Mouse (Mus musculus): ENCODE measurements at regions not wholly inside any gene's neighbourhood (a gene's known extent, or its start where the extent isn't known, plus 50 kb on each side); places are given as distances from the start of the nearest gene placed in this dataset.

DNA sequence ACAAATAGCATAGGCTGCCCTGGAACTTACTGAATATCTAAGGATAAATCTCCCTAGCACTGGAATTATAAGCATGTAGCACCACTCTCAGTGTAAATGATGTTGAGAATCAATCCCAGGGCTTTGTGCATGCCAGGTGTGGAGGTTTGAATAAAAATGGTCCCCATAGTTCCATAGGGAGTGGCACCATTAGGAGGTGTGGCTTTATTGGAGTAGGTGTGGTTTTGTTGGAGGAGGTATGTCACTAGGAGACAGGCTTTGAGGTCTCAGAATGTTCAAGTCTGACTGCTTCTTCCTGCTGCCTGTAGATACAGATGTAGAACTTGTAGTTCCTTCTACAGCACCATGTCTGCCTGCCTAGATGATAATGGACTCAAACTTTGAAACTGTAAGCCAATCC lies 217.8 kb downstream of the Rsl24d1 start:
- no peak for DNase-seq

DNA sequence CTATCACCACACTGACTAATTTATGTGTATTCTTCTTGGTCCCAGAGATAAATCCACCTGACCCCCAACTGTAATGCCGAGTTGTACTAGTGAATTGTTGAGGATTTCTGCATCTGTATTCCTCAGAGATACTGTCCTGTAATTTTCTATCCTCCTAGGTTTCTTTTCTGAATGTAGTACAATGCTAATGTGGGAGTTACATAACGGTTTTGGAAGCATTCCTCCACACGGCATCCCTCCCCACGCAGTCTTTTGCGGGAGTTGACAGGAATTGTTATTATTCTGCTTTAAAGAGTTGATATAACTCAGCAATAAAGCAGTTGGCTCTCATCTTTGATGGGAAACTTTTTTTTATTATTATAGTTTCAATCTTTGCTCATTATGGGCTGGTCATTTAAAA lies 222.8 kb downstream of the Rsl24d1 start:
- no peak for DNase-seq

DNA sequence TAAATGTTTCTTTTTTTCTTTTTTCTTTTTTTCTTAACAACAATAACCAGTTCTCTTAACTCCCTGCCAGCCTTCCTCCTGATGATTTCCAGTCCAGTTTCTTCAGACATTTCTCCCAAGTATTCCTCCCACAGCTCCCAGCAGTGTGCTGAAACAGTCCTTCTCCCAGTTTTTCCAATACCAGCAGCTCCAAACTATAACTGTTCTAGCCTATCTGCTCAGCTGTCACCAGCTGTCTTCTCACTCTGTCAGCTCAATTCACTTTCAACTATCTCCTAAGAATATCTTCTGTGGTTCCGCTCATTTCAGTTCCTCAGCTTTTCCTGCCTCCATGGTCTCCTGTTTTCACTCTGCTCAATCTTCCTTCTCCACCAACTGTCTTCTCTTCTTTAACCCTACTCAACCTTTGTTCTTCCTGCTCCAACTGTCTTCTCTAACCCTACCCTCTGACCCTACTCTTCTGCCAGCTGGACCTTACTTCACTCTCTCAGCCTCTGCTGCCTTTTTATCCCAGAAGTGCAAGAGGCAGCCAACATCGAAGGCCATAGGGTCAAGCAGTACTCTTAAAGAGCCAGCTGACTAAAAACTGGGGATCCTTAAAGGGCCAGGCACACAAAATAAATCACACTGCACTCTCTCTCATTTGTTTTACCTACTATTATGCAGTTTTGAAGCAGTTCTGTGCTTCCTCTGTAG lies 224.0 kb downstream of the Rsl24d1 start:
- peak; percentile 4 for DNase-seq

DNA sequence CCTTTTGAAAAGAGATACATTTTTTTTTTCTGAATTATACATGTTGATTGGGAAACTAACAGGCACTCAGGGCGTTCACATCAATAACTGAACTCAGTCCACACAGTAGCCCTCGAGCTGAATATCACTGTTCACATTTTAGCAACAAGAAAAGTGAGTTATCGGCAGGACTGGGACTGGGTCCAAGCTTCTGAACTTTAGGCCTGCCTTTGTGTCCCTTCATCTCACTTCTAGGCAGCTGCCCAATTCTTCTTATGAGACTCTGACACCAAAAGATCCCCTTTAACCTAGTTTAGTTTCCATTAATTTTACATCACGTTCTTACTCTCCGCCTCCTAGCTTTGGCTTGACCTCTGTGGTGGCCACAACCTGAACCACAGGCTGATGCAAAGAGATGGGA lies 242.7 kb downstream of the Rsl24d1 start:
- no peak for DNase-seq

DNA sequence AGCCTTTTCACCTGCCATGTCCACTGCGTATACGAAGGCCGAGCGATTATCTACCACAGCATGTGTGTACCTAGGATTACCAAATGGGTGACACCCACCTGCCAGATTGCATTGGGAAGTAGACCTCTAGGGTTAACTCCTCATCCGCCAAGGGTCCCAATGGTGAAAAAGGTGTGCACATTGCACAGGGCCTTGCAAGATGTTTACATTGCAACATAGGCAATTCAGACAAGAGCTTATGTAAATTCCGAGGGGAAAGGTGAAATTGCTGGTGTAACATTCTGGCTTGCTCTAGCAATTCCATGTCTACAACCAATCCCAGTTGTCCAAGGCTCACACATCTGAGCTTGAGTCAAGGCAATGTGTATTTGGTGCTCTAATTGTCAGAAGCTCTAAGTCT lies 245.7 kb downstream of the Rsl24d1 start:
- DNase-seq = no peak

DNA sequence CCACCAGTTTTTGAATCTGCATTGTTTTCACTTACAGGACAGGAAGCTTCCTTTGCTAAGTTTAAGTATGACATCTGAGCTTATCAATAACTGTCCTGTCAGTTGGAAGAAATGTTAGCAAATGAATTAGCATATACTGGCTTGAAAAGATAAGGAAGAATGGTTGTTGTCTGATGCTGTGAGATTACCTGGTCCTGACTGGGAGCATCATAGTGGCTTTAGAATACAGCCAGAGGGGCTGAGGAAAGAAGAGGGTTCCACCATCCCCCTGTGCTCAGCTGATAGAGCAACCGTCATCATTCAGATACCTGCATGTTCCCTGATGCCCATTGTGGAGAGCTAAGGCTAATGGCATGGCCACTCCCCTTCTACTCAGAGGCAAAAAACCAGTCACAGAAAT lies 267.5 kb downstream of the Rsl24d1 start:
- no peak for DNase-seq

DNA sequence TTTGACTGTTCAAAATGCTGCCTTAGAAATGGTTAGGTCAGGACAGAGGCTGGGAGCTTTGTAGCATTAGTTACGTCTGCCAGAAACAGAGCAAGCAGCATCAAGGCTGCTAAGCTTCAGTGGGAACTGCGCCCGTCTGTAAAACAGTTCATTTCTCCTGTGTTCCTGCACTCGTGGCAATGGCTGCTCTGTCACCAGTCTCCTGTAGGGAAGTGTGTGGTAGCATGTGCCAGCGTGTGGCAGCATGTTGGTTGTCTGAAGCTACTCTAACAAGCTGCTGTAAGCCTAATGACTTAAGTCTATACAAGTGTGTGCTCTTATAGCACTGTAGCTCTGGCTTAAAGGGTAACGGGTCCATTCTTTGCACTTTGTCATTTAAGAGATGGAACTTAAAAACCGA lies 278.8 kb downstream of the Rsl24d1 start:
- DNase-seq = no peak

DNA sequence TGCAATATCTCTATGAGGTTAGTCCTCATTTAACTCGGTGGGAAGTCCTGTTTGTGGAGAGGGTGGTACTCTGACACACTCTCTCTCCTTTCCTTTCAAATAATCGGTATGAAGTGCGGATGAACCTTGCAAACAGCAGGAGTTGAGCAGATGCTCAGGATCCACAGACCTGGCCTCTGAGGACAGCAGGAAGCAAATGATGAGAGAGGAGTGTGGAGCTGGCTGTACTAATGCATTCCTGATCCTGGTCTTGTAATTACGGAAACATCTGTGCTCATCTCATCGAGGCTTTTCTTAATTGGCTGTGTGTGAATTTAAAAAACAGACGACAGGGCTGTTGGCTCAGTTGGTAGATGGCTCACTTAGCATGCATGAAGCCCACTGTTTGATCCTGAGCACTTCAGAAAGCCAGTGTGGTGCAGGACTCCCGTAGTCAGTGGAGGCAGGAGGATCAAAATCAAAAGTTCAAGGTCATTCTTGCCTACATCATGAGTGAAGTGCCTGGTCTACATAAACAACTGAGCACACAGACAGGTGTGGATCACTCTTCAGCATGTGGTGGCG lies 300.2 kb downstream of the Rsl24d1 start:
- no peak for DNase-seq

DNA sequence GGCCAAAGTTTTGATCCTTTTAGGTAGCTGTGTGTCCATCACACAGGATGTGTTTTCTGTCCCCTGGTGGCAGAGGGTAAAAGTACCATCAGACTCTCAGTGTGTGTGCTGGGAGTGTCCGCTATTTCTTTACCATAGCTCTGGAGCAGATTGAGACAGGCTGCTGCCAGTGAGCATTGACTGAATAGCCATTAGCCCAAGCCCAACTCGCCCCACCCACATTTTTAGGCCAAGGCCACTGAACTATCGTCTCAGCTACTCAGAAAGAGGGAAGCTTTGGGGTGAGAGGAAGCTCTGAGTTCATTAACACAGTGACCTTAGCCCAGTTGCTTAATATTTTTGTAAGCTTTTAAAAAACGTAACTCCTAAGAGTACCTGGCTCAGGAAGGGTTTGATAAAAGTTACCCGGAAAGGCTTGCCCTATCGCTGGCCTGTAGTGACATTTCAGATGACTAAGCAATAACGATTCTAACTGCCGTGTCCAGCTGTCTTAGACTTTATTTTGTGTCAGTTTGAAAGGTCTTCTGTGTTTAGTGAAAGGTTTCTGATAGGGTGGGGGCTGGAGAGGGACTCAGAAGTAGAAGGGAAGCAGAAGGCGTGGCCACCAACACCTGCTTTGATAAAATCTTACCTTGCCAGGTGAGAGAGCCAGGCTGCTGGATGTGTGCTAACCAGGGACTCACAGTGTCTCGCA lies 303.0 kb downstream of the Rsl24d1 start:
- no peak for DNase-seq
